Mouse (Mus musculus) embryonic facial prominence, embryonic 11.5 days (tissue): Measurements from ENCODE around the gene Mertk. TPM values are rescaled to one million over a fixed set of nuclear protein-coding genes. Genes with fewer than 3 reads are reported as not detected.

Experiments used
- ATAC-seq: fragments of 200-750 bp; cut with Nextera tagmentation; replicated peaks from 2 replicates; pipeline ENCODE4 v1.8.0; 2017; ENCODE audit warnings: low read depth; ENCODE audit not compliant: insufficient number of reproducible peaks, low FRiP score, low TSS enrichment
- DNase-seq: peaks from one replicate; pipeline ENCODE4 v3.0.0-alpha.2; 2015; ENCODE audit warnings: low spot score
- H3K27ac ChIP-seq: fragments of 300-500 bp; sonication (generic); replicated peaks from 2 replicates; pipeline ENCODE4 v1.5.1; 2014; ENCODE audit warnings: mild to moderate bottlenecking, low read depth, low read length, control low read depth
- H3K27me3 ChIP-seq: fragments of 300-500 bp; sonication (generic); 2 replicates; pipeline ENCODE4 v1.6.1; 2014; ENCODE audit warnings: mild to moderate bottlenecking, low read length, moderate library complexity, mixed read lengths; ENCODE audit not compliant: control insufficient read depth, insufficient read depth
- H3K36me3 ChIP-seq: fragments of 300-500 bp; sonication (generic); replicated peaks from 2 replicates; pipeline ENCODE4 v1.6.1; 2014; ENCODE audit warnings: low read depth, mild to moderate bottlenecking, low read length, moderate library complexity, mixed read lengths; ENCODE audit not compliant: control insufficient read depth, insufficient read depth
- H3K4me1 ChIP-seq: fragments of 300-500 bp; sonication (generic); 2 replicates; pipeline ENCODE4 v1.6.1; 2014; ENCODE audit warnings: low read length, mixed read lengths; ENCODE audit not compliant: control insufficient read depth, insufficient read depth
- H3K4me2 ChIP-seq: fragments of 300-500 bp; sonication (generic); 2 replicates; pipeline ENCODE4 v1.6.1; 2014; ENCODE audit warnings: low read depth, mild to moderate bottlenecking, control low read depth, low read length, moderate library complexity
- H3K4me3 ChIP-seq: fragments of 300-500 bp; sonication (generic); 2 replicates; pipeline ENCODE4 v1.5.1; 2014; ENCODE audit warnings: low read depth, low read length, control low read depth
- H3K9ac ChIP-seq: fragments of 300-500 bp; sonication (generic); replicated peaks from 2 replicates; pipeline ENCODE4 v1.6.1; 2014; ENCODE audit warnings: mild to moderate bottlenecking, control low read depth, low read length
- H3K9me3 ChIP-seq: fragments of 300-500 bp; sonication (generic); replicated peaks from 2 replicates; pipeline ENCODE4 v1.6.1; 2016; ENCODE audit warnings: mild to moderate bottlenecking, low read length, inconsistent platforms, mixed read lengths; ENCODE audit not compliant: control insufficient read depth
- WGBS: fragments of 180-500 bp; shearing (Covaris S2); extraction: QIAGEN DNeasy Blood & Tissue Kit; methylation state at CpG from one replicate; pipeline ENCODE4 v1.1.7; 2014; 5-methylcytosine and 5-hydroxymethylcytosine counted together
- polyA plus RNA-seq: library from polyadenylated mRNA; unstranded; fragments of >200 nt; fragmentation: Nextera tagmentation; extraction: Ambion mirVana; gene quantifications from 2 replicates; pipeline ENCODE4 v1.2.1, GENCODE M21; 2014

The Mertk gene
- polyA plus RNA-seq, 1 experiment from 2014 or later, result 12.4 TPM

GRCm38 (mm10) chr2:128737796-128738195 lies 39.0 kb downstream of the Mertk start:
- H3K27me3 ChIP-seq, result no peaks in the 10 kb centered on the region

GRCm38 (mm10) chr2:128738725-128739258 lies 40.0 kb downstream of the Mertk start:
- H3K4me1 ChIP-seq, result no peaks in the 10 kb centered on the region
- no peaks in the 10 kb centered on the region; the same call in 1 of the 2 replicates for H3K36me3 ChIP-seq
- no peaks in the 10 kb centered on the region for H3K27me3 ChIP-seq
- no peak overlapping the region for H3K4me2 ChIP-seq
- no peak overlapping the region for H3K27ac ChIP-seq
- no peak overlapping the region for H3K4me3 ChIP-seq
- no peaks in the 10 kb centered on the region for H3K9me3 ChIP-seq
- no peak overlapping the region for H3K9ac ChIP-seq
- WGBS, result 86% methylated on average over 10 of the region's 10 CpGs
- ATAC-seq, result no peak
- DNase-seq, result no peak

More at GRCm38 (mm10) chr2:128737796-128738195, 39.0 kb downstream of the Mertk start:
- ATAC-seq (no peak), DNase-seq (no peak)
- no peak overlapping the region for H3K4me3 ChIP-seq
- H3K36me3 ChIP-seq, result no peaks in the 10 kb centered on the region
- no peak overlapping the region for H3K9ac ChIP-seq
- H3K9me3 ChIP-seq, result no peaks in the 10 kb centered on the region
- no peak overlapping the region for H3K27ac ChIP-seq
- H3K4me2 ChIP-seq, result no peak overlapping the region
- no peaks in the 10 kb centered on the region for H3K4me1 ChIP-seq
- 92% methylated on average over 4 of the region's 4 CpGs for WGBS

GRCm38 (mm10) chr2:128745879-128746620 lies 47.3 kb downstream of the Mertk start:
- Histone ChIP-seq H3K36me3 (no peaks in the 10 kb centered on the region; the same call in 1 of the 2 replicates), H3K4me2 (no peak overlapping the region), H3K9me3 (no peaks in the 10 kb centered on the region), H3K27me3 (no peaks in the 10 kb centered on the region), H3K4me3 (no peak overlapping the region), H3K27ac (no peak overlapping the region), H3K9ac (no peak overlapping the region), H3K4me1 (peaks cover 3% of the 10 kb centered on the region; the same call in 1 of the 2 replicates)
- DNase-seq, result no peak
- 60% methylated on average over 12 of the region's 12 CpGs for WGBS
- no peak for ATAC-seq

GRCm38 (mm10) chr2:128746621-128747151 lies 47.9 kb downstream of the Mertk start:
- Histone ChIP-seq H3K27ac (no peak overlapping the region), H3K4me1 (peaks cover 3% of the 10 kb centered on the region; the same call in 1 of the 2 replicates), H3K9ac (no peak overlapping the region), H3K4me3 (no peak overlapping the region), H3K36me3 (no peaks in the 10 kb centered on the region; the same call in 1 of the 2 replicates), H3K27me3 (no peaks in the 10 kb centered on the region), H3K4me2 (no peak overlapping the region), H3K9me3 (no peaks in the 10 kb centered on the region)
- no peak for ATAC-seq
- DNase-seq, result no peak
- 62% methylated on average over 5 of the region's 5 CpGs for WGBS

GRCm38 (mm10) chr2:128747433-128748028 lies 48.8 kb downstream of the Mertk start:
- H3K9ac ChIP-seq, result no peak overlapping the region
- H3K4me3 ChIP-seq, result no peak overlapping the region
- no peak overlapping the region for H3K27ac ChIP-seq
- WGBS, result 73% methylated on average over 8 of the region's 8 CpGs
- H3K27me3 ChIP-seq, result no peaks in the 10 kb centered on the region
- no peak overlapping the region for H3K4me2 ChIP-seq
- H3K36me3 ChIP-seq, result no peaks in the 10 kb centered on the region; the same call in 1 of the 2 replicates
- no peaks in the 10 kb centered on the region for H3K9me3 ChIP-seq
- H3K4me1 ChIP-seq, result peaks cover 3% of the 10 kb centered on the region; the same call in 1 of the 2 replicates
- DNase-seq (no peak), ATAC-seq (no peak)

GRCm38 (mm10) chr2:128748171-128748570 lies 49.4 kb downstream of the Mertk start:
- Histone ChIP-seq H3K27ac (no peak overlapping the region), H3K4me2 (no peak overlapping the region), H3K9ac (no peak overlapping the region), H3K9me3 (no peaks in the 10 kb centered on the region), H3K4me3 (no peak overlapping the region), H3K4me1 (peaks cover 3% of the 10 kb centered on the region; the same call in 1 of the 2 replicates), H3K27me3 (no peaks in the 10 kb centered on the region), H3K36me3 (no peaks in the 10 kb centered on the region)
- 70% methylated on average over 6 of the region's 6 CpGs for WGBS
- no peak for DNase-seq
- ATAC-seq, result no peak

GRCm38 (mm10) chr2:128751030-128751429 lies 52.3 kb downstream of the Mertk start:
- no peaks in the 10 kb centered on the region for H3K9me3 ChIP-seq
- H3K36me3 ChIP-seq, result no peaks in the 10 kb centered on the region
- DNase-seq (no peak), ATAC-seq (no peak)
- H3K9ac ChIP-seq, result no peak overlapping the region
- WGBS, result 84% methylated on average over 6 of the region's 6 CpGs
- no peaks in the 10 kb centered on the region for H3K27me3 ChIP-seq
- no peak overlapping the region for H3K27ac ChIP-seq
- H3K4me1 ChIP-seq, result no peaks in the 10 kb centered on the region
- no peak overlapping the region for H3K4me2 ChIP-seq
- H3K4me3 ChIP-seq, result no peak overlapping the region
